Mouse (Mus musculus) midbrain, embryonic 16.5 days (tissue): Measurements from ENCODE around the gene Cnnm1. TPM values are rescaled to one million over a fixed set of nuclear protein-coding genes. Genes with fewer than 3 reads are reported as not detected.

ENCODE experiments used
- ATAC-seq: fragments of 200-750 bp; cut with Nextera tagmentation; 2 replicates; pipeline ENCODE4 v1.8.0; 2017; ENCODE audit warnings: moderate TSS enrichment
- H3K27ac ChIP-seq: fragments of 300-500 bp; sonication (generic); 2 replicates; pipeline ENCODE4 v1.5.1; 2014; ENCODE audit warnings: mild to moderate bottlenecking, low read length, mixed read lengths
- H3K27me3 ChIP-seq: fragments of 300-500 bp; sonication (generic); 2 replicates; pipeline ENCODE4 v1.6.1; 2014; ENCODE audit warnings: low read depth, low read length, mixed read lengths; ENCODE audit not compliant: control insufficient read depth, insufficient read depth
- H3K36me3 ChIP-seq: fragments of 300-500 bp; sonication (generic); 2 replicates; pipeline ENCODE4 v1.6.1; 2014; ENCODE audit warnings: mild to moderate bottlenecking, low read length, moderate library complexity, mixed read lengths; ENCODE audit not compliant: control insufficient read depth, insufficient read depth
- H3K4me1 ChIP-seq: fragments of 300-500 bp; sonication (generic); 2 replicates; pipeline ENCODE4 v1.6.1; 2014; ENCODE audit warnings: mild to moderate bottlenecking, low read length, mixed read lengths; ENCODE audit not compliant: control insufficient read depth, insufficient read depth
- H3K4me2 ChIP-seq: fragments of 300-500 bp; sonication (generic); 2 replicates; pipeline ENCODE4 v1.6.1; 2014; ENCODE audit warnings: mild to moderate bottlenecking, low read length, mixed read lengths
- H3K4me3 ChIP-seq: fragments of 300-500 bp; sonication (generic); 2 replicates; pipeline ENCODE4 v1.5.1; 2014; ENCODE audit warnings: low read depth, mild to moderate bottlenecking, low read length, moderate library complexity, mixed read lengths
- H3K9ac ChIP-seq: fragments of 300-500 bp; sonication (generic); 2 replicates; pipeline ENCODE4 v1.6.1; 2014; ENCODE audit warnings: low read depth, low read length, mixed read lengths
- H3K9me3 ChIP-seq: fragments of 300-500 bp; sonication (generic); replicated peaks from 2 replicates; pipeline ENCODE4 v1.6.1; 2014; ENCODE audit warnings: mild to moderate bottlenecking, low read length, mixed read lengths; ENCODE audit not compliant: control insufficient read depth, poor library complexity, severe bottlenecking
- WGBS: fragments of 180-500 bp; shearing (Covaris S2); extraction: QIAGEN DNeasy Blood & Tissue Kit; methylation state at CpG from one replicate; pipeline ENCODE4 v1.1.7; 2014; 5-methylcytosine and 5-hydroxymethylcytosine counted together
- polyA plus RNA-seq: library from polyadenylated mRNA; unstranded; fragments of >200 nt; fragmentation: Nextera tagmentation; extraction: Ambion mirVana; gene quantifications from 2 replicates; pipeline ENCODE4 v1.2.1, GENCODE M21; 2015

Gene Cnnm1
- polyA plus RNA-seq, 1 experiment from 2014 or later = 2.7 TPM

DNA sequence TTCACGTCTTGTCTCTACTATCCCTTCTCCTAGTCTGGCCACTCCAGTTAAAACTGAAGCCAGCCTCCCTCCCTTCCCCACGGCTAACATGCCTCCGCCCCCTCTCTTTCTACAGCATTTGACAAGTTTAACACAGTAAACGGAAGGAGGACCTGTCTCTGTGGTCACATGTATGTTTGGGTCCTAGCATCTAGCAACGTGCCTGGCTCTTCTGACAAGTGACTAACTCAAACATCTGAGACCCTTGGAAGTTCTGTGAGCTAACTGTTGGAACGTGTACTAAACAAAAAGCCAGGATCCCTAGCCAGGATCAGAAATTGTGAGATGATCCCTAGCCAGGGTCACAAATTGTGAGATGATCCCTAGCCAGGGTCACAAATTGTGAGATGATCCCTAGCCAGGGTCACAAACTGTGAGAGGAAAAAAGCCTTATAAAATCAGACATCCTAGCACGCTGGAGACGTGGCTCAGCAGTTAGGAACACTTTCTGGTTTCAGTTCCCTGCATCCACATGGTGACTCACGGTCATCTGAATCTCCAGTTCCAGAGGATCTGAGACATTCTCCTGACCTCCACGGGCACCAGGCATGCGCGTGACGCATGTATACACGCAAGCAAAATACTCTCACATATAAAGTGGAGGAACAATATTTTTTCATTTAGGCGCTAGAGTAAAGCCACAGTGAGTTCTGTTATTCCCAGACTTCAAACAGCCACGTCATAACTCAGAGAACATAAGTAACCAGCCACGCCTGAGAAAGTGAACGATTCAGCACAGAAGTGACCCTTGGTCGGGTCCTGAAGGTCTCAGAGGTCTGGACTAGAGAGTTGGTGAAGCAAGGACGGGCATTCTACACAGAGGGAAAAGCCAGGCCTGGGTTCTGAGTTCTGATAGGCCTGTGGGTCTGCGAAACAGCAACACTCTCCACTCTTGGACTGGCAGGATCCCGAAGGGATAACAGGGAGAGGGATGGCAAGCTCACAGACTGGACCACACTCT is 71.7 kb downstream of the Cnnm1 start:
- Histone ChIP-seq H3K4me2 (no peak overlapping the region), H3K4me3 (no peak overlapping the region), H3K4me1 (no peaks in the 10 kb centered on the region), H3K36me3 (peaks cover 22% of the 10 kb centered on the region), H3K9me3 (no peaks in the 10 kb centered on the region), H3K27me3 (no peaks in the 10 kb centered on the region), H3K27ac (no peak overlapping the region), H3K9ac (no peak overlapping the region)
- 84% methylated on average over 22 of the region's 22 CpGs for WGBS
- ATAC-seq = no peak

DNA sequence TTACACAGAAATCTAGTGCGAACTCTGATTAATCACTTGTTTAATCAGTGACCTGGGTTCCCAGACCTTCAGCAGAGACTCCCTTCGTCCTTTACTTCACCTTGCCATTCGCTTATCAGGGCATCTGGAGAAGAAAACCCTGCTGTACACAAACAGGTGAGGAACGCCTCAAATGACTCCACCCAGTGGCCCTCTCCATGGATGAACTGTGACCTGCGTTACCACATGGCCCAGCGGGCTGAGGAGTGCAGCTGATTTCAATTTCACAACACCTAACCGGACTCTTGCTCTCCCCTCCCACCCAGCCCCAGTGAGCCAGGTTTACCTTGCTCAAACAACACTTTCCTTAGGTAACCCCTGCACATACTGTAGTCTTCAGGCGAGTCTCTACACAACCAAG is 73.6 kb downstream of the Cnnm1 start:
- 96% methylated on average over 8 of the region's 8 CpGs for WGBS

DNA sequence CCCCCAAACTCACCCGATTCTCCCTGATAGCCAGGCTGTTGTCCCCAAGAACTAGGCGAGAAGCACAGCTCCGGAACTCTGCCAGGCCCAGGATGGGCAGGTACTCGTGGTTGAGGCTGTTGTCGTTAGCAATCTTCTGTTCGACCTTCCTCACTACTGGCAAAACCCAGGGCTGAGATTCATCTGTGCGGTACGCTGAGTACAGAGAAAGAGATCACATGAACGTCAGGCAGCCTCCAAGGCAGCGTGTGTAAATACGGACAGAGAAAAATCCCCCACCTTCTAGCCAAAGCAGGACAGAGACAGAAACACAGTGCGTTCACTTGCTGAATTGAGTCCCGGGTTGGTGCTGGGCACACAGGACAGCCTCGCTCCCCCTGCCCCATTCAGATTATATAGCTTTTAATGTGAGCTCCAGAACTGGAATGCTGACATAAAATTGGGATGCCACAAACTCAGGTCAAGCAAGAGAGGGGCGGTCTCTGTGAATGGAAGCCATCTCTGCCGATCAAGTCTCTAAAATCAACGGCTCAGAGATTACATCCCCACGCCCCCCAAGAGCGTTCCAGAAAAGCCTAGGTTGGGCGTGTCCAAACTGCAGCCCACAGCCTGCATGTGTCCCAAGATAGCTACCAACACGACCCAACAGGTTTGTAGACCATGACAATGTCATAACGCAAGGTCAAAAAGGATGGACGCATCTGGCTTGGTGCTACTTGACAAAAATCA is 75.6 kb downstream of the Cnnm1 start:
- Histone ChIP-seq H3K27ac (no peak overlapping the region), H3K4me3 (no peak overlapping the region), H3K4me2 (no peak overlapping the region), H3K9ac (no peak overlapping the region), H3K4me1 (peaks cover 3% of the 10 kb centered on the region; the same call in 1 of the 2 replicates), H3K9me3 (no peaks in the 10 kb centered on the region), H3K36me3 (peaks cover 17% of the 10 kb centered on the region), H3K27me3 (no peaks in the 10 kb centered on the region)
- no peak for ATAC-seq
- WGBS = 95% methylated on average over 23 of the region's 23 CpGs

More for the DNA sequence above, 73.6 kb downstream of the Cnnm1 start:
- Histone ChIP-seq H3K27me3 (no peaks in the 10 kb centered on the region), H3K36me3 (peaks cover 17% of the 10 kb centered on the region), H3K9ac (no peak overlapping the region), H3K4me2 (no peak overlapping the region), H3K27ac (no peak overlapping the region), H3K9me3 (no peaks in the 10 kb centered on the region), H3K4me1 (0 out of 2 replicates have a peak, but pooled peaks cover 2% of the 10 kb centered on the region), H3K4me3 (no peak overlapping the region)
- ATAC-seq = no peak

DNA sequence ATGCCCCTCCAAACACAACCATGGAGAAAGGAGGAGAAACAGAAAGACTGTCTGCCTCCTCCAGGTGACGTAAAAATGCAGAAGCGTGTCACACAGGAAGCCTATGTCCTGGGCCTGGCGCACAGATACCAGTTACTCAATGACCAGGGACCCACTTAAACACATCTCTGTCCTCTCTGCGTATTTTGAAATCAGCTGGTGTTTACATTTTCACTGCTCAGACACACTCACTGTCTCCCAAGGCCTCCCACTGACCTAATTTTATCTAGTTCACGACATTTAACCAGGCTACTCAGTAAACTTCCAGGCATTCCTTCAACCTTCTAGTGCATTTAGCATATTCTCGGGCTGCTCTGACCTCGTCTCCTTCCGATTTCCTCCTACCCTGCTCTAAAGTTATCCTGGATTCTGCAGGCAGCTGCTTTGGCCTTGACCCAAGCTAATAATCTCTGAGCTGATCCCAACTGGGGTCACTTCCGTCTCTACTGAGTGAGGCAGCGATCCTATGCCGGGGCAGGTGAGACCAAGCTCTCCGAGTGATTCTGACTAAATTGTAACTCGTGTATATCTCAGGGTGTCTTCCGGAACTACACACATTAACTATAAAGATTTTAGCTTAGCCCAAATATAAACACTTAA is 76.3 kb downstream of the Cnnm1 start:
- Histone ChIP-seq H3K4me3 (no peak overlapping the region), H3K27me3 (no peaks in the 10 kb centered on the region), H3K9ac (no peak overlapping the region), H3K9me3 (no peaks in the 10 kb centered on the region), H3K27ac (no peak overlapping the region), H3K4me2 (no peak overlapping the region), H3K4me1 (peaks cover 5% of the 10 kb centered on the region; the same call in 1 of the 2 replicates), H3K36me3 (peaks cover 12% of the 10 kb centered on the region)
- WGBS = 86% methylated on average over 14 of the region's 14 CpGs
- no peak for ATAC-seq

DNA sequence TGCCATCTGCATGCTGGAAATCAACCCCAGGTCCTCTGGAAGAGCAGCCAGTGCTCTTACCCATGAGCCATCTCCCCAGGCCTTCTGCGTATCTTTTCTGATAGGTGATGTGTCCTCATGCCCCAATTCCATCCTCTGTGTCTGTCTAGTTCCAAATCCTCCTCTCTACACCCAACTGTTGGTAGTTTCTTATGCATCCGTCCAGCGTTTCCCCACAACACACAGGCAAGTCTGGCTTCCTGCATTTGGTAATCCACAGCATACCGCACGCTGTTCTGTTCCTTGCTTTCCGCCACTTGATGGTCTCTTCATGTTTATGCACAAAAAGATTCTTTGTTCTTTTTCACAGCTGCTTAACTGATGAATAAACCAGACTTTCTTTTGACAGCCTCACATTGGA is 77.1 kb downstream of the Cnnm1 start:
- peaks cover 13% of the 10 kb centered on the region for H3K4me1 ChIP-seq
- no peak overlapping the region for H3K4me3 ChIP-seq
- no peaks in the 10 kb centered on the region for H3K9me3 ChIP-seq
- peaks cover 9% of the 10 kb centered on the region; the same call in 1 of the 2 replicates for H3K36me3 ChIP-seq
- no peak overlapping the region for H3K9ac ChIP-seq
- no peak for ATAC-seq
- 68% methylated on average over 6 of the region's 6 CpGs for WGBS
- no peaks in the 10 kb centered on the region for H3K27me3 ChIP-seq
- no peak overlapping the region for H3K27ac ChIP-seq
- H3K4me2 ChIP-seq = no peak overlapping the region

DNA sequence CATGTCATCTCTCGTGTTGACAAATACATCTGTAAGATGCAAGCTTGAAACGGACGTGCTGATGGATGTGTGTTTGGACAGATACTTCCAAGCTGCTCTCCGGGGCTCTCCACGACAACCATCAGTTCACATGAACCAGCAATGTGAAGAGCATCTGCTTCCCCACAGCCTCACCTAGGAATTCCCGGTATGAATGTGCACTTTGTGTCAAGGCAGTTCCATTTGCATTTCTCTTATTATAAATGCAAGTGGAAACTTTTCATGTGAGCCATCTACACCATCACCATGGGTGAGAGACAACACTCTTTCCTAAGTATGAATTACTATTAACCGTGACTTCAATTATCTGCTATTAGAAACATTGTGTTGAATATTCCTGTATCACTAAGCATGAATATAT is 77.6 kb downstream of the Cnnm1 start:
- Histone ChIP-seq H3K9me3 (no peaks in the 10 kb centered on the region), H3K9ac (no peak overlapping the region), H3K4me1 (peaks cover 18% of the 10 kb centered on the region), H3K27me3 (no peaks in the 10 kb centered on the region), H3K4me3 (no peak overlapping the region), H3K27ac (no peak overlapping the region), H3K4me2 (no peak overlapping the region), H3K36me3 (peaks cover 8% of the 10 kb centered on the region; the same call in 1 of the 2 replicates)
- ATAC-seq = no peak
- WGBS = 63% methylated on average over 7 of the region's 7 CpGs

DNA sequence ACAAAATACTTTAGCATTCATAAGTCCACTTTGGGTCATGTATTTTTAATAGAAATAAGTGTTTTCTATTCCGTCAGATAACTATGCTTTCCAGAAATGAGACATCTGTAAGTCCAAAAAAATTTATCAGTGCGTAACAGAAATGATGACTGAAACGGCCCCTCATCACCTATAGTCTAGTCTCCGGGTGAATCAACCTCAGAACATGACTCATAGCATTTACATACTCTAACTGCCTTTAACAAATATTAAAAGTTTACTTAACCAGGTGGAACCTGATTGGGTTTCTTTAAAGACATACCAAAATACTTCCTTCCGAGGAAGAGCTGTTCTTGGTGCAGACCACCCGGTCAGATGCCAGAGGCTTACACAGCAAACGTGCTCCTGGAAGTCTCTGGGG is 78.0 kb downstream of the Cnnm1 start:
- 88% methylated on average over 7 of the region's 7 CpGs for WGBS
- H3K4me1 ChIP-seq = peaks cover 18% of the 10 kb centered on the region
- H3K27ac ChIP-seq = no peak overlapping the region
- no peak overlapping the region for H3K9ac ChIP-seq
- H3K9me3 ChIP-seq = no peaks in the 10 kb centered on the region
- H3K4me3 ChIP-seq = no peak overlapping the region
- no peaks in the 10 kb centered on the region for H3K27me3 ChIP-seq
- no peak overlapping the region for H3K4me2 ChIP-seq
- peaks cover 8% of the 10 kb centered on the region; the same call in 1 of the 2 replicates for H3K36me3 ChIP-seq
- no peak for ATAC-seq

DNA sequence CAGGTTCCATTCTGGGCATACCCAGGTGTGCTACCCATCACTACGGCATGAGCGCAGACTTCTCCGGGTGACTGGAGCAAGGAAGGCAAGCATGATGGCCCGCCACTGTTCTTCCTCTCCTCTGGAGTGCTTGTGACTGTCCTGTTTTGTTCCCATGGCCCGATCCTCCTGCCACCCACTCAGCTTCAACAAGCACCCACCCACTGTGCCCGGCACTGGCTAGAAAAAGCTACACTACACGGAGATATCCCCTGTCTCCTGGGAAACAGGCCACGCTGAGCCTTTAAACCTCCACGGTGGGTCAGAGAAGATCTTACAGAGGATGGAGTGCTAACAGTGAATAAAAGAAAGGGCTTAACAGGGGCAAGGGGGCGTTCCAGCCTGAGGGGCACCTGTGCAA is 79.0 kb downstream of the Cnnm1 start:
- Histone ChIP-seq H3K4me2 (no peak overlapping the region), H3K4me1 (peaks cover 23% of the 10 kb centered on the region), H3K9ac (no peak overlapping the region), H3K4me3 (no peak overlapping the region), H3K9me3 (no peaks in the 10 kb centered on the region), H3K27ac (no peak overlapping the region), H3K36me3 (peaks cover 8% of the 10 kb centered on the region; the same call in 1 of the 2 replicates), H3K27me3 (no peaks in the 10 kb centered on the region)
- no peak for ATAC-seq
- WGBS = 71% methylated on average over 10 of the region's 10 CpGs
